19 mouse cellular contexts compared by ENCODE assay signal in the genomic region with DNA sequence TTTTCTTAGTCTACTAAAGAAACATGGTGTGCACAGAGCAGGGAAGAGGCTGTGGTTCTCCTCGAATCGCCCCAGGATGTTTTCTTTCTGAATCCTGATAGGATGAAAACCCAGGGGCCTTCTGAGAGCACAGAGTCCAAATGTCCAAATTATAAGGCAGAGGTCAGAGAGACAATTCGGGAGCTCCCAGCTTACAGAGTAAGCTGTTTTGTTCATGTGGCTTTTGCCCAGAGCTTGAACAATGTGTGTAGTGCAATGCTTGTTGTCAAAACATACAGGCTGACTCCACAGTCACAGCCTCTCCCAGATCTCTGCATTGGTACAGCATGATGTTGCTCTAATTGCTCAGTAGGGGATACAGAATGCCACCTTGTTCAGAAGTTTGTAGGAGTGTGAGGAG.
DNase-seq lines count a peak whose midpoint lies in the region; ATAC-seq lines count a peak whose summit lies in the region.
"Had no signal": no experiment of that assay in that cellular context is flagged by ENCODE, and none has a peak within 500 bp of the region (broad histone marks: within the 10 kb centered on the region; RNA-seq: fewer than 3 reads in every experiment).

No protein-coding gene starts in this region.

- no peak overlapping the region for H3K4me3 ChIP-seq in liver, embryonic 16.5 days (ENCODE audit: low read depth, low read length)
- H3K4me3 ChIP-seq in liver, embryonic 11.5 days (ENCODE audit: low read depth, low read length), result no peak overlapping the region
- H3K4me3 ChIP-seq in midbrain, embryonic 10.5 days, result no peak overlapping the region
- no peak overlapping the region for H3K4me3 ChIP-seq in midbrain, embryonic 14.5 days (replicated peaks; ENCODE audit: low read depth, low read length)
- H3K4me3 ChIP-seq: embryonic facial prominence, embryonic 10.5 days; embryonic facial prominence, embryonic 12.5 days; forebrain, embryonic 13.5 days; forebrain, embryonic 15.5 days had no signal

- H3K27ac ChIP-seq in liver, embryonic 16.5 days (ENCODE audit: low read length), result no peak overlapping the region
- no peak overlapping the region for H3K27ac ChIP-seq in liver, embryonic 11.5 days (ENCODE audit: low read depth, low read length)
- H3K27ac ChIP-seq in midbrain, embryonic 10.5 days (replicated peaks), result 0 out of 2 replicates have a peak overlapping the region, but pooled peaks have one; percentile 17
- H3K27ac ChIP-seq in midbrain, embryonic 14.5 days (replicated peaks; ENCODE audit: low read depth, low read length), result no peak overlapping the region
- H3K27ac ChIP-seq: embryonic facial prominence, embryonic 10.5 days; embryonic facial prominence, embryonic 12.5 days; forebrain, embryonic 13.5 days; forebrain, embryonic 15.5 days had no signal

- H3K36me3 ChIP-seq in liver, embryonic 16.5 days (ENCODE audit: control insufficient read depth, insufficient read depth), result no peaks in the 10 kb centered on the region
- H3K36me3 ChIP-seq in liver, embryonic 11.5 days (ENCODE audit: control insufficient read depth, insufficient read depth, low read length), result no peaks in the 10 kb centered on the region
- H3K36me3 ChIP-seq in midbrain, embryonic 10.5 days, result peaks cover 32% of the 10 kb centered on the region
- H3K36me3 ChIP-seq in midbrain, embryonic 14.5 days (ENCODE audit: control insufficient read depth, insufficient read depth, low read length), result no peaks in the 10 kb centered on the region
- H3K36me3 ChIP-seq: embryonic facial prominence, embryonic 10.5 days; embryonic facial prominence, embryonic 12.5 days; forebrain, embryonic 15.5 days had no signal

- ATAC-seq in liver, embryonic 16.5 days (ENCODE audit: low read depth), result peak; percentile 41
- ATAC-seq in liver, embryonic 11.5 days (replicated peaks; ENCODE audit: low FRiP score), result no peak
- ATAC-seq in midbrain, embryonic 14.5 days (ENCODE audit: low FRiP score, low TSS enrichment), result no peak
- ATAC-seq: forebrain, embryonic 13.5 days; forebrain, embryonic 15.5 days had no signal

- H3K9ac ChIP-seq in liver, embryonic 16.5 days (ENCODE audit: low read depth, low read length), result no peak overlapping the region
- no peak overlapping the region for H3K9ac ChIP-seq in liver, embryonic 11.5 days (ENCODE audit: low read depth, low read length)
- H3K9ac ChIP-seq in midbrain, embryonic 14.5 days (replicated peaks; ENCODE audit: low read length), result no peak overlapping the region
- H3K9ac ChIP-seq: embryonic facial prominence, embryonic 12.5 days; forebrain, embryonic 13.5 days; forebrain, embryonic 15.5 days had no signal

- H3K4me2 ChIP-seq in liver, embryonic 16.5 days (ENCODE audit: low read depth, low read length), result no peak overlapping the region
- no peak overlapping the region for H3K4me2 ChIP-seq in liver, embryonic 11.5 days
- H3K4me2 ChIP-seq in midbrain, embryonic 14.5 days (ENCODE audit: low read length), result no peak overlapping the region
- H3K4me2 ChIP-seq: embryonic facial prominence, embryonic 12.5 days; forebrain, embryonic 13.5 days; forebrain, embryonic 15.5 days had no signal

- H3K27me3 ChIP-seq in liver, embryonic 16.5 days (ENCODE audit: control insufficient read depth, insufficient read depth, low read depth, low read length), result no peaks in the 10 kb centered on the region
- no peaks in the 10 kb centered on the region for H3K27me3 ChIP-seq in liver, embryonic 11.5 days (replicated peaks; ENCODE audit: control insufficient read depth, insufficient read depth, low read length)
- peaks cover 77% of the 10 kb centered on the region for H3K27me3 ChIP-seq in midbrain, embryonic 10.5 days (ENCODE audit: low read depth, poor library complexity, severe bottlenecking)
- H3K27me3 ChIP-seq in midbrain, embryonic 14.5 days (ENCODE audit: control insufficient read depth, insufficient read depth, low read length), result peaks cover 3% of the 10 kb centered on the region; the same call in 1 of the 2 replicates
- H3K27me3 ChIP-seq: embryonic facial prominence, embryonic 12.5 days; forebrain, embryonic 13.5 days; forebrain, embryonic 15.5 days had no signal

- peak; percentile 10 for DNase-seq in kidney, adult 9 months
- no peak for DNase-seq in kidney, adult 8-10 months
- no peak for DNase-seq in liver, embryonic 11.5 days (ENCODE audit: low spot score)
- DNase-seq in midbrain, embryonic 10.5 days (ENCODE audit: low spot score), result no peak
- no peak for DNase-seq in midbrain, embryonic 14.5 days
- DNase-seq in thymus, postnatal 14 days, result no peak
- DNase-seq: adrenal gland, adult 8-10 months; adrenal gland, postnatal 14 days; adrenal gland, postnatal 36 days; cerebellum, adult 11-12 months; cerebellum, adult 2 months; cerebellum, adult 9-10 months; cerebellum, postnatal 10 days; cerebellum, postnatal 25 days had no signal

- no peaks in the 10 kb centered on the region for H3K9me3 ChIP-seq in liver, embryonic 16.5 days (replicated peaks; ENCODE audit: control insufficient read depth, low read length)
- H3K9me3 ChIP-seq in liver, embryonic 11.5 days (ENCODE audit: control insufficient read depth, low read length), result no peaks in the 10 kb centered on the region
- no peaks in the 10 kb centered on the region for H3K9me3 ChIP-seq in midbrain, embryonic 10.5 days (replicated peaks)
- no peaks in the 10 kb centered on the region for H3K9me3 ChIP-seq in midbrain, embryonic 14.5 days (ENCODE audit: control insufficient read depth, low read length)
- H3K9me3 ChIP-seq: embryonic facial prominence, embryonic 10.5 days; embryonic facial prominence, embryonic 12.5 days; forebrain, embryonic 13.5 days; forebrain, embryonic 15.5 days had no signal

- 33% methylated on average over 3 of the region's 3 CpGs for WGBS in liver, embryonic 16.5 days (ENCODE audit: insufficient replicate concordance)
- WGBS in liver, embryonic 11.5 days, result 65% methylated on average over 3 of the region's 3 CpGs
- 56% methylated on average over 3 of the region's 3 CpGs for WGBS in midbrain, embryonic 10.5 days
- 72% methylated on average over 3 of the region's 3 CpGs for WGBS in midbrain, embryonic 14.5 days

- peaks cover 2% of the 10 kb centered on the region; the same call in 1 of the 2 replicates for H3K4me1 ChIP-seq in liver, embryonic 16.5 days (ENCODE audit: control insufficient read depth, low read depth, low read length)
- H3K4me1 ChIP-seq in liver, embryonic 11.5 days (replicated peaks; ENCODE audit: control insufficient read depth, insufficient read depth, low read length), result no peaks in the 10 kb centered on the region
- peaks cover 33% of the 10 kb centered on the region for H3K4me1 ChIP-seq in midbrain, embryonic 10.5 days
- H3K4me1 ChIP-seq in midbrain, embryonic 14.5 days (ENCODE audit: control insufficient read depth, insufficient read depth, low read length), result 0 out of 2 replicates have a peak, but pooled peaks cover 6% of the 10 kb centered on the region
- H3K4me1 ChIP-seq: embryonic facial prominence, embryonic 12.5 days; forebrain, embryonic 15.5 days had no signal
